Mouse (Mus musculus) CH12.LX (cell line): ENCODE results near the gene Armcx2. TPM values are rescaled to one million over a fixed set of nuclear protein-coding genes. Genes with fewer than 3 reads are reported as not detected.

Source experiments
- DNase-seq: peaks from one replicate; pipeline ENCODE4 v3.0.0-alpha.2; 2013; ENCODE audit errors: extremely low read depth
- H3K27ac ChIP-seq: 2 replicates; pipeline ENCODE4 v1.5.1; 2012; ENCODE audit warnings: low read depth, mild to moderate bottlenecking, control low read depth, moderate library complexity; ENCODE audit not compliant: insufficient read depth
- H3K27me3 ChIP-seq: replicated peaks from 2 replicates; pipeline ENCODE3; 2012; ENCODE audit warnings: inconsistent platforms
- H3K36me3 ChIP-seq, 2 experiments: replicated peaks in 1 of 2; 2 replicates each; pipeline versions ENCODE3 to v1.6.1; 2012; ENCODE audit warnings: inconsistent platforms in 1 of 2, low read length in 1 of 2, mild to moderate bottlenecking in 1 of 2, mixed read lengths in 1 of 2, moderate library complexity in 1 of 2; ENCODE audit not compliant: control insufficient read depth in 1 of 2, insufficient read depth in 1 of 2
- H3K4me1 ChIP-seq, 2 experiments: 2 replicates each; pipeline ENCODE4 v1.6.1; 2012; ENCODE audit warnings: inconsistent platforms in 1 of 2, moderate library complexity in 1 of 2; ENCODE audit not compliant: insufficient read depth in 2 of 2, control insufficient read depth in 1 of 2
- H3K4me2 ChIP-seq: 2 replicates; pipeline ENCODE4 v1.6.1; 2012; ENCODE audit warnings: low read depth, mild to moderate bottlenecking, control low read depth; ENCODE audit not compliant: poor library complexity, insufficient read depth, severe bottlenecking
- H3K4me3 ChIP-seq, 3 experiments: fragments of 150-350 bp in 1 of 3; sonication (generic) in 1 of 3; replicated peaks in 1 of 3; 2 replicates each; pipeline versions ENCODE3 to v1.5.1; 2011 to 2012; ENCODE audit warnings: low read depth in 2 of 3, low read length in 2 of 3, mild to moderate bottlenecking in 2 of 3, moderate library complexity in 2 of 3, control low read depth in 1 of 3, improper control_type of control experiment in 1 of 3, inconsistent platforms in 1 of 3, mixed read lengths in 1 of 3; ENCODE audit not compliant: poor library complexity in 1 of 3
- H3K79me2 ChIP-seq: replicated peaks from 2 replicates; pipeline ENCODE4 v1.6.1; 2012; ENCODE audit warnings: mild to moderate bottlenecking, moderate library complexity; ENCODE audit not compliant: control insufficient read depth, poor library complexity, insufficient read depth, severe bottlenecking; ENCODE audit errors: extremely low read depth
- H3K9ac ChIP-seq: 2 replicates; pipeline ENCODE4 v1.6.1; 2012; ENCODE audit warnings: low read depth, mild to moderate bottlenecking, control low read depth, moderate library complexity; ENCODE audit not compliant: insufficient read depth
- H3K9me3 ChIP-seq: replicated peaks from 2 replicates; pipeline ENCODE3; 2012; ENCODE audit warnings: low read length, inconsistent platforms, mixed read lengths
- CTCF ChIP-seq, 2 experiments: IDR thresholded peaks in 1 of 2; conservative IDR thresholded peaks in 1 of 2; 2 replicates each; pipeline ENCODE4 v1.5.1; 2011 to 2012; ENCODE audit warnings: low read depth in 2 of 2, low read length in 2 of 2, improper control_type of control experiment in 1 of 2, inconsistent platforms in 1 of 2, mild to moderate bottlenecking in 1 of 2, moderate library complexity in 1 of 2
- ELF1 ChIP-seq: IDR thresholded peaks from 2 replicates; pipeline ENCODE4 v1.6.1; 2014; ENCODE audit warnings: low read depth, mild to moderate bottlenecking, inconsistent platforms, low read length, improper control_type of control experiment
- GABPA ChIP-seq: IDR thresholded peaks from 2 replicates; pipeline ENCODE4 v1.6.1; 2012; ENCODE audit warnings: low read depth, low read length, improper control_type of control experiment, inconsistent platforms; ENCODE audit not compliant: insufficient replicate concordance
- JUND ChIP-seq: conservative IDR thresholded peaks from 2 replicates; pipeline ENCODE4 v1.6.1; 2011; ENCODE audit warnings: low read depth, low read length, improper control_type of control experiment
- NRF1 ChIP-seq: IDR thresholded peaks from 2 replicates; pipeline ENCODE4 v1.6.1; 2014; ENCODE audit warnings: low read depth, mild to moderate bottlenecking, inconsistent platforms, low read length, improper control_type of control experiment, moderate library complexity
- USF1 ChIP-seq: IDR thresholded peaks from 2 replicates; pipeline ENCODE4 v1.6.1; 2014; ENCODE audit warnings: low read depth, mild to moderate bottlenecking, inconsistent platforms, low read length, improper control_type of control experiment
- dilution Hi-C: fragments of 300-500 bp; cut with MboI; formaldehyde crosslinking; loops from 2 replicates; pipeline ENCODE4 v1.14.3; 2020; ENCODE audit warnings: low sequenced_read_pairs; ENCODE audit not compliant: extremely low pct_unique_long_range_greater_than_20kb, extremely low pct_ligation_motif_present
- in situ Hi-C: fragments of 300-500 bp; cut with MboI; formaldehyde crosslinking; loops from 3 replicates; pipeline ENCODE4 v1.14.3; 2019; ENCODE audit warnings: low sequenced_read_pairs, low pct_ligation_motif_present, low pct_unique_long_range_greater_than_20kb, mixed read lengths
- polyA plus RNA-seq: library from polyadenylated mRNA; unstranded; fragments of >175 nt; gene quantifications from 2 replicates; pipeline ENCODE4 v1.2.1, GENCODE M21; 2012; ENCODE audit warnings: low read depth; ENCODE audit not compliant: insufficient read length
- total RNA-seq, 2 experiments: library from RNA; depleted of rRNA; stranded (reverse); fragments of 300-350 nt in 1 of 2; fragments of >200 nt in 1 of 2; gene quantifications; 2 replicates each; pipeline ENCODE4 v1.2.3; 2012 to 2014

Gene Armcx2
- total and polyA plus RNA-seq, 3 experiments, result 12.6 to 19.6 (median 18.8) TPM

- in situ Hi-C loops (no loop called here), dilution Hi-C loops (no loop called here)
- Histone ChIP-seq H3K79me2 (no peaks in the 10 kb centered on the region), H3K9me3 (no peaks in the 10 kb centered on the region), H3K9ac (no peak overlapping the region), H3K36me3 (no peaks in the 10 kb centered on the region), H3K4me2 (no peak overlapping the region), H3K4me3 (no peak overlapping the region), H3K4me1 (peaks cover 0 to 15% of the 10 kb centered on the region in 2 experiments; a peak in 1 of 4 replicates), H3K27me3 (no peaks in the 10 kb centered on the region), H3K27ac (no peak overlapping the region)
- TF ChIP-seq JUND (no peak), ELF1 (peak; percentile 24; the same call in 1 of the 2 replicates), CTCF (conservative IDR thresholded peaks at IDR 0.05 in 1 of 2, IDR thresholded peaks at IDR 0.05 in 1 of 2; ENCODE audit: low read depth in 2 of 2, low read length in 2 of 2) (no peak)
- no peak for DNase-seq
These were observed 35.4 kb upstream of the Armcx2 start for GRCm38 (mm10) chrX:134844424-134844823.

DNA sequence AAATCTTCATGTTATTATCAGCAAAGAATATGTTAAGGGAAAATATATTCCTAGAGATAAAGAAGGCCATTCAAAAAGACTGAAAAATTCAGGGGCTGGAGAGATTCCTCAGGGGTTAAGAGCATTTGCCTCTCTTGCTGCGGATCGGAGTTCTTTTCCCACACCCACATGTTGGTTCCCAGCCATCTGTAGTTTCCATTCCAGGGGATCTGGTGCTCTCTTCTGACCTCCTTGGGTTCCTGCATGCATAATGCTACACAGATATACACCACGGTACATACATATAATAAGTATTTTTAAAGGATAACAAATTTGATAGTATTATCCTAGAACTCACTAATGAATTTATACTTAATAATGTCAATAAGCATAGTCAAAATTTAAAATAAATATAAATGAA lies 21.5 kb upstream of the Armcx2 start:
- no peaks in the 10 kb centered on the region for H3K4me1 ChIP-seq
- TF ChIP-seq USF1 (no peak), CTCF (conservative IDR thresholded peaks at IDR 0.05 in 1 of 2, IDR thresholded peaks at IDR 0.05 in 1 of 2; ENCODE audit: low read depth in 2 of 2, low read length in 2 of 2) (peak in 1 of 2 experiments; percentile 10; a peak in 1 of 4 replicates)
- TF ChIP-seq, all 38 proteins: peak for 1
- Histone ChIP-seq H3K79me2 (no peaks in the 10 kb centered on the region), H3K4me3 (no peak overlapping the region), H3K27ac (no peak overlapping the region), H3K27me3 (no peaks in the 10 kb centered on the region), H3K9me3 (no peaks in the 10 kb centered on the region), H3K9ac (no peak overlapping the region), H3K4me2 (no peak overlapping the region), H3K36me3 (no peaks in the 10 kb centered on the region)
- no peak for DNase-seq
- in situ Hi-C loops, result no loop called here
- dilution Hi-C loops, result no loop called here

DNA sequence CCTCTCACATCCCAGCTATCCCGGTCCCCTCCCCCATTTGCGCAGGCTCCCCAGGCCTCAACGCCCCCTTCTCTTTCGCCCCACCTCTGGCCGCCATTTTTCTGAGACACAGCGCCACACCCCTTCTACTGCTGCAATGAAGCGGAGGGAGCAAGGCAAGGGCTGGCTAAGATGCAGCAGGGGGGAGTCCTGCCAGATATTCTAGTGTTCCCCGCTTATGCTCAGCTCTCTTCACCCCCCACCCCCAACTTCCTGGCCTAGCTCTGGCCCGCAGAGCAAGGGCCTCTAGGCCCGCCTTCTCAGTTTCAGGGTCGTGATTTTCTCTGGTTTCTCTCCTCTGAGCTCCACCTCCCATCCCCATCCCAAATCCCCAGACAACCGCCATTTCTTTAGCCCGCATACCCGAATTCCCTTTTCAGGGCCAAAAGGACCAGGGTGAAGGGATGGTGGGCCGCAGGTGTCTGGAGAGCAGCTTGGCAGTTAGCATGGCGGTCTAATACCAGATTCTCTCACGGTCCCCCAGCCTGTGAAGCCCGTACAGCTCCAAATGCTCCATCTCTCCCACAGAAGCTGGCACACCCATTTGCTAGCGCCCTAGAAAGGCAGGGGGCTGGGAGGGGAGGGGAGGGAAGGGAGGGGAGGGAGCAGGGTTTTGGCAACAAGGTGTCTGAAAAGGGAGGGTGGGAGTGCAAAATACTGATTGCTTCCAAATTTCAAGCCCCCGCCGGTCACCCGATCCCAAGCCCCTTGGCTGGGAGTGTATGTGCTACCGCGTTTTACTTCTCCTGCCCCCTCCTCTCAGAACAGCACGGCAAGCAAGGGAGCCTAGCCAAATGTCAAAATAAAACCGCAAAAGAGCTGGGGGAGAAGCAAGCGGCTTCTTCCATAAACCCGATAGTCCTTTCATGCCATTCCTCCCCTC lies 927 bp downstream of the Armcx2 start:
- Histone ChIP-seq H3K27ac (no peak overlapping the region), H3K9ac (peak overlapping the region; percentile 87), H3K4me3 (peak overlapping the region; percentile 63 to 80 (median 65)), H3K4me2 (peak overlapping the region; percentile 60), H3K4me1 (peaks cover 0 to 3% of the 10 kb centered on the region in 2 experiments; a peak in 1 of 4 replicates), H3K9me3 (no peaks in the 10 kb centered on the region), H3K79me2 (peaks cover 12% of the 10 kb centered on the region), H3K27me3 (no peaks in the 10 kb centered on the region), H3K36me3 (peaks cover 16 to 22% of the 10 kb centered on the region in 2 experiments)
- DNase-seq, result peak; percentile 23
- dilution Hi-C loops (no loop called here), in situ Hi-C loops (no loop called here)
- no peak for TF ChIP-seq GABPA
- peak; percentile 64 for TF ChIP-seq NRF1
